Mouse (Mus musculus): ENCODE measurements around the gene Galnt17.

Galnt17 gene

GRCm38 (mm10) chr5:131308397-131308796 lies at the start of gene Galnt17:
Gene Galnt17, minus strand, starts transcription at chr5:131308497.
- in situ Hi-C loops (cut with MseI, MboI), result no loop called here

GRCm38 (mm10) chr5:131334536-131334935 lies 26.2 kb upstream of the Galnt17 start:
- in situ Hi-C loops (cut with MseI, MboI), result no loop called here

- in situ Hi-C loops (cut with MseI, MboI), result no loop called here
These were observed 13.0 kb upstream of the Galnt17 start for GRCm38 (mm10) chr5:131321286-131321685.

- in situ Hi-C loops (cut with MseI, MboI), result loop anchor here in 1 of 2 experiments (10.0 kb wide), 1 partner anchor 305 kb away; no protein-coding TSS in a partner anchor
These were observed 11.3 kb upstream of the Galnt17 start for GRCm38 (mm10) chr5:131319605-131320004.

- in situ Hi-C loops (cut with MseI, MboI), result loop anchor here in 1 of 2 experiments (10.0 kb wide), 1 partner anchor 304 kb away; no protein-coding TSS in a partner anchor
These were observed 10.8 kb upstream of the Galnt17 start for GRCm38 (mm10) chr5:131319141-131319540.

GRCm38 (mm10) chr5:131315016-131315415 lies 6.7 kb upstream of the Galnt17 start:
- in situ Hi-C loops (cut with MseI, MboI), result loop anchor here in 1 of 2 experiments (10.0 kb wide), 1 partner anchor 300 kb away; no protein-coding TSS in a partner anchor

GRCm38 (mm10) chr5:131307656-131308151 lies 593 bp downstream of the Galnt17 start:
- in situ Hi-C loops (cut with MseI, MboI), result no loop called here

- in situ Hi-C loops (cut with MseI, MboI), result no loop called here
These were observed 1.2 kb downstream of the Galnt17 start for GRCm38 (mm10) chr5:131306908-131307655.

- in situ Hi-C loops (cut with MseI, MboI), result no loop called here
These were observed 1.9 kb downstream of the Galnt17 start for GRCm38 (mm10) chr5:131306321-131306907.

- in situ Hi-C loops (cut with MseI, MboI), result no loop called here
These were observed 3.1 kb downstream of the Galnt17 start for GRCm38 (mm10) chr5:131305223-131305622.

- in situ Hi-C loops (cut with MseI, MboI), result no loop called here
These were observed 6.8 kb downstream of the Galnt17 start for GRCm38 (mm10) chr5:131301526-131301925.

GRCm38 (mm10) chr5:131293726-131294449 lies 14.4 kb downstream of the Galnt17 start:
- in situ Hi-C loops (cut with MseI, MboI), result no loop called here

GRCm38 (mm10) chr5:131287091-131287490 lies 21.2 kb downstream of the Galnt17 start:
- in situ Hi-C loops (cut with MseI, MboI), result no loop called here

GRCm38 (mm10) chr5:131286680-131287079 lies 21.6 kb downstream of the Galnt17 start:
- in situ Hi-C loops (cut with MseI, MboI), result no loop called here

GRCm38 (mm10) chr5:131280349-131280748 lies 27.9 kb downstream of the Galnt17 start:
- in situ Hi-C loops (cut with MseI, MboI), result no loop called here

GRCm38 (mm10) chr5:131279286-131279685 lies 29.0 kb downstream of the Galnt17 start:
- in situ Hi-C loops (cut with MseI, MboI), result no loop called here

GRCm38 (mm10) chr5:131277227-131277626 lies 31.1 kb downstream of the Galnt17 start:
- in situ Hi-C loops (cut with MseI, MboI), result no loop called here

GRCm38 (mm10) chr5:131266291-131266690 lies 42.0 kb downstream of the Galnt17 start:
- in situ Hi-C loops (cut with MseI, MboI), result no loop called here

- in situ Hi-C loops (cut with MseI, MboI), result no loop called here
These were observed 44.2 kb downstream of the Galnt17 start for GRCm38 (mm10) chr5:131264145-131264544.

- in situ Hi-C loops (cut with MseI, MboI), result no loop called here
These were observed 57.3 kb downstream of the Galnt17 start for GRCm38 (mm10) chr5:131250701-131251636.

GRCm38 (mm10) chr5:131248416-131248815 lies 59.9 kb downstream of the Galnt17 start:
- in situ Hi-C loops (cut with MseI, MboI), result no loop called here

Measured in mouse trophoblast stem cell (cell line).